Mouse (Mus musculus): ENCODE measurements around the gene Swap70. TPM values are rescaled to one million over a fixed set of nuclear protein-coding genes. Genes with fewer than 3 reads are reported as not detected.
A peak's percentile ranks its signal among the peaks of the same experiment; 100 is the strongest.

Gene Swap70
- total RNA-seq, 2 experiments from 2014 or later: 30.2 to 31.2 TPM

DNA sequence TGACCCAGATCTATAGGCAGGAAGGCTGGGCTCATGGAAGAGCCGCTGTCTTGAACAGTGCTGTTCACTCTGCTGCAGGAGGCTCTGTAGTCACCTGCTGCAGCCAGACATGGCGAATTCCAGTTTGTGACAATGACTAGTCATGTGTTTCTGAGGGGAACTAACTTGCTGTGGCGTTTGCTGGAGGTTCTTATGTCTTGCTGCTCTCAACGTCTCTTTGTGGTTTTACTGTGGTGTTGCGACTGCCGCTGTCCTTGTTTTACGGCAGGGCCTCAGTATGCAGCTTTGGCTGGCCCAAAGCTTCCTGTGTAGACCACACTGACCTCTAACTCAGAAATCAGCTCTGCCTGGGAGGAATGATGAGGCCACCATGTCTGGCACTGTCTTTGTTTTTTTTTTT lies 48.9 kb downstream of the Swap70 start:
- DNase-seq (ENCODE audit: low spot score in 2 of 2): no peak

DNA sequence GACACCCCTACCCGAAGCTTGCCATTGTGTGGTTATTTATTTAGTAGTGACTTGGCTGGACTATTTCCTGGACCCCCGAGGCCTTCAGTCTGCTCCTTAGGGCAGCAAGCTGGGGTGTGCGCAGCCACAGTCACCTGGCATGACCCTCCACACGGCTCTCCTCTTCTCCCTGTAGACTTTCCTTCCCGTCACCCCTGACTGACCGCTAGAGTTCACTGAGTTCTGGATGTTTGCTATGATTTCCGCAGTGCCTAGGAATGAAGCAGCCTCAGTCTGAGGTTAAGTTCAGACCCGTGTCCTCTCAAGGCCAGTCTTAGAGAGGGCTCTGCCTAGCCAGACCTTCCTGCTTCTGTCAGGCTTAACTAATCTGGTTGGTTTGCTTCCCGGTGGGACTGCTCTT lies 50.3 kb downstream of the Swap70 start:
- no peak for DNase-seq (ENCODE audit: low spot score in 2 of 2)

DNA sequence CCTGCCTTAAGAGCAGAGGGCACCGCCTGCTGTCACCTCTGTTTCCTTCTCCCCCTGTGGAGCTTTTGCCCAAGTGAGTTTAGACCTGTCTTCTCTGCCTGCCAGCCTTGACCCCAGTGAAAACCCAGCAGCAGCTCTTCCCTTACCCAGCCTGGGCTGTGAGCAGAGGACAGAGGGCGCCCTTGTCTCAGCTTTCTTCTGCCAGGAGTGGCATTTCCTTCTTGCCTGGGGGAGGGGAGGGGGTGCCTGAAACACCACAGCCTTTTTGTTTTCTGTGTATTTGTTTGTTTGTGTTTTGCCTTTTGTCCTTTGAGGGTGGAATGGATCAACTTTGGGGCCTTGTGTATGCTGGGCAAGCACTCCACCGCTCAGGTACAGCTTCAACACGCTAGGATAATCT lies 50.9 kb downstream of the Swap70 start:
- no peak for DNase-seq (ENCODE audit: low spot score in 2 of 2)

DNA sequence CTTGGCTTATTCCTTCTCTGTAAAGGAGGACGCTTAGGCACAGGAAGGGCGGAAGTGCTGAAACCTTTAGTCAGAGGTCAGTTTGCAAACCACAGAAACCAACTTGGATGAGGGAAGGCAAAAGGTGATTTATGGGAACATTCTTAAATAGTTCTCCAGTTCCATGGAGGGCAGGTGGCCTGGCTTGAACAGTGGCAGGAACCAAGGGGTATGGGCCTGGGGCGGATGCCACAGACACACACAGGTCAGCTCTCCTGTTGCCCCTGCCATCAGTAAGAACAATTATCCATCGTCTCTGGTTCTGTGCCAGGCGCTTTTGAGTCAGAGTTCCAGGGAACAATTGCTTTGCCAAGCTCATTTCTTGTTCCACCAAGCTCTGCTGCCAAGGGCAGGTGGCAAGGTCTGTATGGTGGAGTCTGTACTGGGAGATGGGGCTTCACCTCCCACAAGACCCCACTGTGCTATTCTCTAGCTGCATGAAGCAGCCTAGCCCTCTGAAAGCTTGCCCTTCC lies 56.3 kb downstream of the Swap70 start:
- no peak for DNase-seq (ENCODE audit: low spot score in 2 of 2)

DNA sequence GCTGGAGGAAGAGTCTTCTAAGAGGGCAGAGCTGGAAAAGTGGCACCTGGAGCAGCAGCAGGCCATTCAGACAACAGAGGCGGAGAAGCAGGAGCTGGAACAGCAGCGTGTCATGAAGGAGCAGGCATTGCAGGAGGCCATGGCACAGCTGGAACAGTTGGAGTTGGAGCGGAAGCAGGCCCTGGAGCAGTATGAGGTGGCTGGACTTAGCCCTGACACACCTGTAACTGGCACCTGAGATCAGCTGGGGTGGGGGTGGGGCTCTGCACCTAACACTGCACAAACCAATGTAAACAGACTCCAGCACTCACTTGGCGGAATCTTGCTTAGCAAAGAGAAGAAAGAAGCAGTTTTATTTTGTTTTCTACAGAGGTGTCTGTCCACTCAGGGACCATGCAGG lies 57.7 kb downstream of the Swap70 start:
- DNase-seq (ENCODE audit: low spot score in 2 of 2): no peak

DNA sequence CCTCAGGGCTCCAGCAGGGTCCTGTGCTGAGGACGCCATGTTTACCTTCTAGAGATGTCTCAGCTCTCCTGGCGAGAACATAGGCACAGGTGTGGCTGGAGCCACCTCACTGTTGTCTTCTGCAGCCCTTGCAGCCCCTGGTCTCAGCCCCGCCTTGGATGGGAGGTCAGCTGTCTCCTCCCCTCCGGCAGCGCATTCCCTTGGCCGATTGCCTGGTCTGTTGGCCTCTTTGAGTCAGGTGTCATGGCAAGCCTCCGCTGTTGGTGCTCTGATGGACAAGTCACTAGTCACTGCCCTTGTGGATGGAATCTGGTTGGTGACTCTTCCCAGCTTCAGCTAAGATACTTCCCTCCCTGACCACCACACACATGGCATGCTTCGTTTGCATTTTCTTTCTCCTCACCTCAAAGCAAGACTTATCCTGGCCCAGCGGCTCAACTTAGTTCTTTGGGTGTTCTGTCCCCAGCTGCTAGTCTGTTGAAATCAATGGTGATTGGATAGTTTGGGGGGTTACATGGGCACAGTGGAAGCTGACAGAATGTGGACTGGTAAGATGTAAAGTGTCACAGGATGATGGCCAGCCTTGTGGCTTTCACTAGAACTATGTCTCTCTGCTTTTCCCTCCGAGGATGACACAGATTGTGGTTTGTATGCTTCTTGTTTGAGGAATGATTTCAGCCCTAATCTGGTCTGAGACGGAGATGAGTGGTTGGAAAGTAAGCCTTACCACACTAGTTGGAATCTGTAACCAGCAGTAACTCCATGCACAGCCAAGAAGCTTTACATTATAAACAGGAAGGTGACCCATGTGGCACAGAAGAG lies 60.1 kb downstream of the Swap70 start:
- no peak for DNase-seq (ENCODE audit: low spot score in 2 of 2)

DNA sequence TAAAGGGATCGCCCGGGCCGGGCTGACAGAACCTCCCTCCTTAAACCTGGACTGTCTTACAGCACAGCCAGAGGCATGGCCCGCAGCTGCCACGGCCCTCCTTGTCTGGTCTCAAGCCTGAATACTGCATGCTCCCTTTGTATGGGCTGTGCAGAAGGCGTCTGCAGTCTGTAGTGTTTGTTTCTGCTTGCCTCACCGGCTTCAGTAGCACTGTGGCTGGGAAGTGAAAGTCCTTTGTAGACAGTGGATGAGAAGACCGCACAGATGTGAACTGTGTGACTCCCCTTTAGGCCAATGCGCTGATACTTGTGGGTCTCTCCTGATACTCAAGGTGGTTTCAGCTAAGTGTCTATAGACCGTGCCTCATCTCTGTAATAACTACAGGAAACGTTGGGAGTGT lies 61.3 kb downstream of the Swap70 start:
- DNase-seq (ENCODE audit: low spot score in 2 of 2): no peak

DNA sequence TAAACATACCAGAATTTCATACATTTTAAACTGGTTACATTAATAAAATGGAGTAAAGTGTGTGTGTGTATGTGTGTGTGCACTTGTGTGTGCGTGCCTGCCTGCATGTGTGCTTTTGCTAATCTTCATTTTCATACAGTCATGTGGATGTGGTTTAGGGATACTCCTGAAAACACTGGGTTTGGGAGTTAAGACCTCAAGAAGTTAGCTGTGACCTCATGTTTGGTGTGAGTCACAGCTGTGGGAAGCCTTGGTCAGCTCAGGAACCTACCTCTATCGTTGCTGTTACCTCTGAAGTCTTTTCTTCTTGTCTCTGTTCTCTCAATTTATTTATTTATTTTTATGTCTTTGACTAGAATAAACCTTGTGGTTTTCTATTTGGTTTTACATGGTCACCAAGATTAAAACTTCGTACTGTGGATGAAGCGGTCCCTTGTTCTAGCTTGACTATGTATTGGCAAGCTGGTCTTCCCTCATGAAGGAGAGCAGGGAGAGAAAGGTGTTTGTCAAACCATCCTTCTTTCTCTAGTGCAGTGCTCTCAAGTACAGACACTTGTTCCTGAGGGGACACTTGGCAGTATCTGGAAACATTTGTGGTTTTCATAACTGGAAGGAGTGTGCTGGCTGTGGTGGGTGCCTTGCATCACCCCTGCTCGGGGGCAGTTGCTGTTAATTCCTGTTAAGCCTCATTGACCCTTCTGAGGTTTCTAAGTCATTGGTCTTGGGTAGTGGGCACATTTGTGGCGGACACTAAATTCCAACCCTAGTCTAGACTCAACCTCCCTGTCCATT lies 62.2 kb downstream of the Swap70 start:
- DNase-seq (ENCODE audit: low spot score in 2 of 2): no peak

DNA sequence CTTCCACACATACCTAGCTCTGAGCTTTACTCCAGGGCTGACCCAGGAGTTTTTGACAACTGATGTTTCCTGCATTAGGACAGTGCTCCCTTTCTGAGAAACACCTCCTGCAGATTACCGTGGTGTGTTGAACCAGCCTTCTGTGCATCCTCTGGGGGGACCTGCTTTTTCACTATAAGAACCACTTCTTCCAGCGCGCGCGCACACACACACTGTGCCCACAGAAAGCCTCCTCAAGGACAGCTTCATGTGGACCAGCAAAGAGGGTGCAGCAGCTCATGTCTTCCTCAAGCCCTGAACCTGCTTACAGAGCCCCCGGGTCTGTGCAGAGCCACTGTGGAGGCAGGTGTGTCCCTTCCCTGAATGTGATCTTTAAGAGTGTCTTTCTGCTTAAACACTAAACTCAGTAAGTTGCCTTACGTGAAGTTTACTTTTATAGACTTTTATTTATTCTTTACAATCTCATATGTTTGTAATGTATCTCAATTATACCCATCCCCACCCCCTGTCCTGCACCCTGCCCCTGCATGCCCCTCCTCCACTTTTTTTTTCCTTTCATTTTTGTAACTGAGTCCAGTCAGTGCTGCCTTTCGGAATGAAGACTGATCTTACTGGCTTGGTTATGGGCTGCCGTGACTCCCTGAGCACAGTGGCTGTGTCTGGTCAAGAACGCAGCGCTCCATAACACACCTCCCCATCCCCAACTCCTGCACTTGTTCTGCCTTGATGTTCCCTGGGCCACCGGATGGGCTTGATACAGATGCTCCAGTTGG lies 63.8 kb downstream of the Swap70 start:
- DNase-seq (ENCODE audit: low spot score in 2 of 2): no peak

DNA sequence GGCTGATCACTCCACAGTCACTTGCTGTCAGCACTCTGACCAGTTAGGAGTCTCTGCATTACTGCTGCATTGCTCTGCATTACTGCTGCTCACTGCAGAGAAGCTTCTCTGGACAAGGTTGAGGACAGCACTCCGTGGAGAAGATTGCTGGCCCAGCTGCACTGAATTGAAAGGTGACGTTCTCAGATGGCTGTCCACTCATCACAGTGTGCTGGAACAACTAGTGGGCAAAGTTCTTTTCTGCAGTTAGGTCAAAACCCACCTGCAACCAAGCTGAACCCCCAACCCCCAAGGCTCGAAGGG lies 64.3 kb downstream of the Swap70 start:
- DNase-seq (ENCODE audit: low spot score in 2 of 2): no peak

DNA sequence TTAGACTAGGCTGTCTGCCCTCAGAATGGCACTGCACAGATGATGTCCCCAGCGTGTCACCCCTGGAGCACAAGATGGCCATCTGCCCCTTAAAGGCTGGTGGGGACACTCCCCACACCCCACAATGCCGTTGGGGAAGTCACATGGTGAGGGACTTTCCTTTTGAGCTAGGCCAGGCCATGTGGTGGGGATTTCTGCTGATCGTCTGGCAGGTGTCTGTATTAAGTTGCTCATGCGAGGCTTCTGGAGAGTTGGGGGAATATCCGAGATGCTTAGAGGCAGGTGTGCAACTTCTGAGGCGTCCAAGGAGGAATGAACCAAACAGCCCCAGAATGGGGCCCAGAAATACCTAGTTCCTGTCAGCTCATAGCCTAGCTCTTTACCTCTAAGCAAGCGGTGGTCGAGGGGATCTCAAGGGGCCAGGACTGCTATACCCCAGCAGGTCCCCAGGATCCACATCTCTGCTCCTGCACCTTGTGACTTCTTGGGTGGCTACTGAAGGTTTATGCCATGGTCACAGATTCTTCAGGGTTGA lies 64.8 kb downstream of the Swap70 start:
- no peak for DNase-seq (ENCODE audit: low spot score in 2 of 2)

DNA sequence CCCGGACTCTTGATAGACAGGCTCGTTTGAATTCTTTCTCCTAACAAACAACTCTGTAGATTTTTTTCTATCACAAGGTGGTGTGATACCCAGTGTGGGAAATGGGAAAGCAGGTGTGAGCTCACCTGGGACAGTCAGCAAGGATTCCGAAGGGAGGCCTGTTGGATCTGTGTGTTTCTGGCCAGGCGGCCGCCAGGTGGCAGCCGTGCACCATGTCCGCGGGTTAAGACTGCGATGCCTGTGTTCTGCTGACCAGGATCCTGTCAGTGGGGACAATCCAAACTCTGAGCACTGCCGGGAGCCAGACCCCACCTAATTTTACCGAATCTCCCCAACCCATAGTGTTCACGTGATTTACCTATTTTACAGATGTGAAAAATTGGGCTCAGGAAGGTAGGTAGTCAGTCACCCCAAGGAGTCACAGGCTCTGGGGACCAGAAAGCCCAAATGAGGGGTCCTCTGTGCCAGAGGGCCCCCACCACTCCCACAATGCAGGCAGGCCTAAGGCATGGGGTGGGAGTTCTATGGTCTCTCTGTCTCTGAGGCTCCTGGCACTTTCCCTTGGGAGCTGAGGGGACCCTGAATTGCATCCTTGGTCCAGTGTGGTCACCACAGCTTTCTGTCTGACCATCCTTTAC lies 65.4 kb downstream of the Swap70 start:
- DNase-seq (ENCODE audit: low spot score in 2 of 2): peak; percentile 55 to 65

DNA sequence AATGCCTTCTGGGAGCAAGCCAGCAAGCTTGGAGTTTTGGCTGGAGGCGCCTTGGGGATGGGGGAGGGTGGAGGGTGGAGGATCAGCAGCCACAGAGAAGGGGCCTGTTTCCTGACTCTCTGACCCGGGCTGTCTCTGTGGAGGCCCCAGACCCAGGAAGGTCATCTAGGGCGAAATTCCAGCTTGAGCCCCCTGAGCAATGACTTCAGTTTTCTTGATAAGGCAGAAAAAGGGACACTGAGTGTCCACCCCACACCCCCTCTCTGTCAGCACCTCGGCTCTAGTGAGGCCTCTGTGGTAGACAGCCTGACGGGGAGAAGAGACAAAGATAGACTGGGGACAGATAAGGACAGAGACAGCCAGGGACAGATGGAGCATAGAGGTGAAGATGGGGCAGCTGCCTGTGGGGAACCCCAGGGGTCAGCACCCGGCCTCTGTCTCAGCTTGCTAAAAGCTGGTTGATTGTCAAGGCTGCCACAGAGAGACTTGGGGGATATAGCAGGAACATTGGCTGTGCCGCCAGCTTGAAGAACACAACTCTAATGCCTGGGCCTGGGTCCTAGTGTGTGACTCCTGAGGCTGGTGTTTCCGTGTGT lies 66.1 kb downstream of the Swap70 start:
- no peak for DNase-seq (ENCODE audit: low spot score in 2 of 2)

DNA sequence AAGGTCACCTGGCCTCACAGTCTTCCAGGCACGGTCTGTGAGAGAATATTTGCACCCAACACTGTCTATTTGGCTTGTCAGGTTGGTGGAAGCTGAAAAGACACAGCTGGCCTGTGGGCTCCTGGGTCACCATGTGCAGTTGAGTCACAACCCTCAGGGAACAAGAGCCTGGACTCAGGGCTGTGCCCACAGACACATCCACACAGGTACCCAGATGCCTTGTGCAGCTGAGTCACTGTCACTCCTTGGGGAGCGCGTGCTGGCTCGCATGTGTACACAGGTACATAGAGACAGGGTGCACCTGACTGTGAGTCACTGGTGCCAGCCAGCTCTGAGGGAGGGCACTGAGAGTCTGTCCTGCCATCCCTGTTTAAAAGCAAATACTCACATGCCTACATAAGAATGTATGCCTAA lies 66.7 kb downstream of the Swap70 start:
- DNase-seq (ENCODE audit: low spot score in 2 of 2): no peak

DNA sequence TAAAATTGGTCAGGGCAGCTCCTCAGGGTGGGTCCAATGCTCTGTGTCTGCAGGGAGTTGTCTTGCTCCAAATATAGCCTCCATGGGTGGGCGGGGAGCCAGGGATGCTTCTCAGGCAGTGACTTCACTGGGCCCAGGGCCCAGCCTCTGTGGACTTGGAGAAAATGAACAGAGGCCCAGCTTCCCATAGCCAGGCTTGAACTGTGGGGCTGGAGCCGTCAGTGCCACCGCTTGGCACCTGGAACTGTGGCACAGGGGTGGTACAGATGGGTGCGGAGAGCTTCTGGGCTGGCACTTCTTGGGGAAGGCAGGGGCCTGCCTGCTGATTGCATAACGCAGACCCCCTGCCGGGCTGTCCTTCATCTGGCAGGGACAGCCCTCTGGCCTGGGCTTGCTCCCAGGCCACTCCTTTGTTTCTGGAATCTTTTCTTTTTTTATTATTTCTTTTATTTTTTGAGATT lies 67.2 kb downstream of the Swap70 start:
- no peak for DNase-seq (ENCODE audit: low spot score in 2 of 2)

DNA sequence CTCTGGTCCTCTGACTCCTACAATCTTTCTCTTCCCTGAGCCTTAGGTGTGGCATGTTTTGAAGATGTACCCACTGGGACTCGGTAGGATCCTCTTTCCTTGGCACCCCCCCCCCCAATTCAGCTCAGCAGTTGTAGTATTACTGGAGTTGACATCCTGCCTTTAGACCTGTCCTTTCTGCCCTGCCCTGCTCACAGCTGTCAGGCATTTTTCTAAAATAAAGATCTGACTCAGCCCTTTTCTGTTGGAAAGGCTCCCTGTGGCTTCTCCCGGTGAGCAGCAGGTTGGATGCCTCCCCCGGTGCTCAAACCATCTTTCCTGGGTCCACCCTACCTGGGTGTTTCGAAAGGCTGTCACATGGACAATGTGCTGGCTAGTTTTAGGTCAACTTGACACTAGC lies 68.1 kb downstream of the Swap70 start:
- DNase-seq (ENCODE audit: low spot score in 2 of 2): no peak

DNA sequence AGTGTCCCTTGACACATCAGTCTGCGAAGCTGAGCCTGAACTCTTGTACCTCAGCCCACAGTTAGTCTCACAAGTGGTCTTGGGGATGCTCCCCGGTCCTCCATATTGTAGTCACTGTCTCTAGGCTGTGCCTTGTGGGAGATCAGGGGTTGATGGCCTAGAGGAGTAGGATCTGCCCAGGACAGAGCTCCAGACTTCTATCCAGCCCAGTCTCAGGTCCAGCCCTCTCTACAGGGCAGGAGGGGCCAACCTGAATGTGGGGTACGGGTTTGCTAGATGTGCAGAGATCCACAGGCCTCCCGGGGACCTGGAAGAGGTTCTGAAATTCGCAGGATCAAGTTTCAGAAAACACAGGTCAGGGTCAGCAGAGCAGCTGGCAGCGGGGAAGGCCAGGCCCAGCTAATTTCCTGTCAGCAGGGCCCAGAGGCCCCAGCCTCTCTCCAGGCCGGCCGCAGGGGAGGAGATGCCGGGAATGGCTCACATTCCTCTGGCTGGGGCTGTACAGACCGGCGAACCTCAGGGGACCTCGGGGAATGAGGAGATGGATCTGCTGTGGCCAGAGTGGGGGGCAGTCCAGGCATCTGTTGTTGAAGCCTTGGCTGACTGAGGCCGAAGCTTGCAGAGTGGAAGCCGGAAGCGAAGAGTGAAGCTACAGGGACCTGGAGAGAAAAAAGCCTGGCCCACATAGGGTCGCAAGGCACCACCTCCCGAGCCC lies 75.5 kb downstream of the Swap70 start:
- DNase-seq (ENCODE audit: low spot score in 2 of 2): peak in 1 of 2 experiments; percentile 42

DNA sequence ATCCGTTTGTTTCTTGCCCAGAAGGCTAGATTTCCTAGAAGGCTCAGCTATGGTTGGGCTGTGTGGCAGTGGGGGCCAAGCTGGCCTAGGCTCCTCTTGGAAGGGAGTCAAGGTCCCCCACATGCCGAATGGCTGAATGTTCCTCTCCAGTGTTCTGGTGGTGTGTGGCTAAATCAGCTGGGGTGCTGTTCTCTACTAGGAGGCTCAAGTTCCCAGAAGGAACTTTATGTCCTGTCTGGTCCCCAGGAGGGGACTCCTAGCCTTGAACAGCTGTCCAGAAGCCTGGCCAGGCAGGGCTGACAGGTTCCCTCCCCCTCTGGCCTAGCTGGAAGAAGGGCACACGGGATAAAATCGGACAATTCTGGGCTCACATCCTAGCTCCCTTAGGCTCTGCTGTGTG lies 76.1 kb downstream of the Swap70 start:
- no peak for DNase-seq (ENCODE audit: low spot score in 2 of 2)

DNA sequence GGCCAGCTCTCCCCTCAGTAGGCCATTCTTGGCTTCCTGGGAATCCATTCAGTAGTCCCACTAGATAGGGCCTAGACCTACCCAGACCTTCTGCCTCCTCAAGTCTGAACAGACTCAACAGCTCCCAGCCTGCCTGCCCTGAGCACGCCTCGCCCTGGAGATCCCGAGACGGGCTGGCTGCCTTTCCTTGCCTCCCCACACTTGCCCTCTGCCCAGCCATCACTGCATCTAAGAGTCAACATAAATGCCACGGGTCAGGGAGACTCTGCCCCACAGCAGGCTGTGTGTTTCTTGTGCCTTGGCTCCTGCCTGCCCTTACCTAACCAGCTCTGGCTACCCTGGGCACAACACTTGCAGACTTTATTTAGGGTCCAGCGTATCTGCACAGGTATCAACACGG lies 76.6 kb downstream of the Swap70 start:
- no peak for DNase-seq (ENCODE audit: low spot score in 2 of 2)
